Mouse (Mus musculus) testis, adult 2 months (tissue): ENCODE measurements around the gene Cacna2d4.

Experiments used
- CTCF ChIP-seq: fragments of 200-500 bp; IDR thresholded peaks from 2 replicates; pipeline ENCODE4 v1.5.1; 2012; ENCODE audit warnings: low read depth, mild to moderate bottlenecking, inconsistent platforms, low read length, moderate library complexity; ENCODE audit not compliant: control insufficient read depth, insufficient read depth, insufficient replicate concordance
- POLR2A ChIP-seq: fragments of 200-500 bp; IDR thresholded peaks from 2 replicates; pipeline ENCODE4 v1.6.1; 2012; ENCODE audit warnings: low read depth, mild to moderate bottlenecking, inconsistent platforms, low read length, moderate library complexity; ENCODE audit not compliant: control insufficient read depth

DNA sequence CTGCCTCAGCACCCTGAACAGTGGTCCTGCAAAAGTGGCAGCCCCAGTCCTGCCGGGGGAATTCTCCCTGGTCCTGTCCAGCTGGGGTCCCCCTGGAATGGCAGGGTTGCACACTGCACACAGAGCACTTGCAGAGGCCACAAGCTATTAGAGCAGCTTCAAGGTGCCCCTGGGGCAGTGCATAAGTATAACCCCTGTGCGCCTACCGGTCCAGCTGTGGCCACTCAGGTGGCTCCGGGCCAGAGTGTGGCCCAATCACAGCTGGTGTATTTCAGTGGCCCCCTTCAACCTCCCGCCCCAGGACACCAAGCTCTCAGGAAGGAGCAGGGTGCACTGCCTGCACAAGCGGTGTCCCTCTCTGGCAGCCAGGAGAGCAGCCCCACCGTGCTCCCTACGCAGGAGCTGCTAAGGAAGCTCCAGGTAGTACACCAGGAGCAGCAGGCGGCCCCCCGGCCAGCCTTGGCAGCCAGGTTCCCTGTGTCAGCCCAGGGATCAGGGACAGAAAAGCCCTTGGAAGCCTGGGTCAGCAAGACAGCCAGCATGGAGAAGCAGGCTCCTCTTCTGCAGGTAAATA is 21.2 kb upstream of the Cacna2d4 start:
- no peak for TF ChIP-seq POLR2A
- TF ChIP-seq CTCF: no peak
